Mouse (Mus musculus) frontal cortex, adult (tissue): ENCODE measurements around the gene Thoc2.
"Not testable (repeated sequence)": the region's sequence is repeated elsewhere in the genome, so short reads cannot be mapped to it uniquely, and the experiment has no call there.

Experiments used
- ATAC-seq: cut with Nextera tagmentation; 2 replicates; pipeline ENCODE4 v1.9.2; 2017; ENCODE audit warnings: mild to moderate bottlenecking, moderate library complexity, mixed read lengths; ENCODE audit not compliant: low TSS enrichment

The Thoc2 gene

GRCm38 (mm10) chrX:41920574-41920973 is at the start of gene Thoc2:
TSS of gene Thoc2 (minus strand) at chrX:41920674.
- no peak for ATAC-seq

- ATAC-seq, result no peak
These were observed 49.6 kb upstream of the Thoc2 start for GRCm38 (mm10) chrX:41970096-41970495.

GRCm38 (mm10) chrX:41969341-41969740 is 48.9 kb upstream of the Thoc2 start:
- no peak for ATAC-seq

- no peak for ATAC-seq
These were observed 36.7 kb upstream of the Thoc2 start for GRCm38 (mm10) chrX:41957161-41957560.

GRCm38 (mm10) chrX:41941840-41942239 is 21.4 kb upstream of the Thoc2 start:
- ATAC-seq, result no peak

- ATAC-seq, result not testable (repeated sequence)
These were observed 11.3 kb upstream of the Thoc2 start for GRCm38 (mm10) chrX:41931821-41932220.

- no peak for ATAC-seq
These were observed 4.2 kb upstream of the Thoc2 start for GRCm38 (mm10) chrX:41924708-41925107.

- ATAC-seq, result no peak
These were observed 8.4 kb downstream of the Thoc2 start for GRCm38 (mm10) chrX:41912061-41912401.

- ATAC-seq, result peak; percentile 100
These were observed 8.9 kb downstream of the Thoc2 start for GRCm38 (mm10) chrX:41911390-41912060.

GRCm38 (mm10) chrX:41910981-41911380 is 9.5 kb downstream of the Thoc2 start:
- peak; percentile 26 for ATAC-seq

- no peak for ATAC-seq
These were observed 10.0 kb downstream of the Thoc2 start for GRCm38 (mm10) chrX:41910471-41910870.

- ATAC-seq, result no peak
These were observed 35.5 kb downstream of the Thoc2 start for GRCm38 (mm10) chrX:41884759-41885505.

GRCm38 (mm10) chrX:41876581-41876980 is 43.9 kb downstream of the Thoc2 start:
- ATAC-seq, result no peak

GRCm38 (mm10) chrX:41837823-41838222 is 82.7 kb downstream of the Thoc2 start:
- ATAC-seq, result no peak

GRCm38 (mm10) chrX:41805592-41805991 is 114.9 kb downstream of the Thoc2 start:
- ATAC-seq, result no peak

GRCm38 (mm10) chrX:41793303-41793702 is 127.2 kb downstream of the Thoc2 start:
- no peak for ATAC-seq
